Mouse (Mus musculus) G1E (cell line): ENCODE results near the gene Pde4d.

Experiments used
- CTCF ChIP-seq: IDR thresholded peaks from 2 replicates; pipeline ENCODE4 v1.5.1; 2012; ENCODE audit warnings: low read depth, low read length, inconsistent platforms, mixed read lengths
- GATA1 ChIP-seq: IDR thresholded peaks from 2 replicates; pipeline ENCODE4 v1.6.1; 2012; ENCODE audit warnings: borderline replicate concordance, low read length, inconsistent platforms, mixed read lengths
- GATA2 ChIP-seq: IDR thresholded peaks from 2 replicates; pipeline ENCODE4 v1.6.1; 2012; ENCODE audit warnings: low read depth, low read length, inconsistent platforms, borderline replicate concordance
- POLR2AphosphoS5 ChIP-seq: IDR thresholded peaks from 2 replicates; pipeline ENCODE4 v1.6.1; 2012; ENCODE audit warnings: low read depth, low read length, inconsistent platforms; ENCODE audit not compliant: insufficient replicate concordance
- TAL1 ChIP-seq: conservative IDR thresholded peaks from 2 replicates; pipeline ENCODE4 v1.6.1; 2012; ENCODE audit warnings: low read depth, low read length, inconsistent platforms, mixed read lengths

DNA sequence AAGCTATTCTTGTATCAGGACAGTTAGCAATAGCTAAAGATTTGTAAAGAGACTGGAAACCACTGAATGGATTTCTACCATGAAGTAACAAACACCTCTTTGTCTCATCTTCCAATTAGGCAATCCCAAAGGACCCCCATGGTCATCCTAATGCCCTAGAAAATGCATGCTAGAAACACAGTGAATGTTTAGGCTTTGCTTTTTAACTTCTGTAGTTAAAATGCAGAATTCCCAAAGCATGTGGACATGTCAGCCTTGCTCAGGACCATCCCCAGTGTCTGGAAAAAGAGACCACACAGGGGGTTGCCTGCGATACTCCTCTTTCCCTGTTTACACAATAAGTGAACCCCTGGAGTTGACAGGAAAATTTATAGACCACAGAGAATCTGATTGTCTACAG, 926.9 kb downstream of the Pde4d start:
- TF ChIP-seq TAL1 (no peak), CTCF (no peak), GATA1 (no peak), POLR2AphosphoS5 (no peak), GATA2 (no peak)
